Mouse (Mus musculus) CH12.LX (cell line): ENCODE measurements around the gene Gtpbp2. TPM values are rescaled to one million over a fixed set of nuclear protein-coding genes. Genes with fewer than 3 reads are reported as not detected.

Experiments
- DNase-seq: peaks from one replicate; pipeline ENCODE4 v3.0.0-alpha.2; 2013; ENCODE audit errors: extremely low read depth
- H3K27ac ChIP-seq: 2 replicates; pipeline ENCODE4 v1.5.1; 2012; ENCODE audit warnings: low read depth, mild to moderate bottlenecking, control low read depth, moderate library complexity; ENCODE audit not compliant: insufficient read depth
- H3K27me3 ChIP-seq: replicated peaks from 2 replicates; pipeline ENCODE3; 2012; ENCODE audit warnings: inconsistent platforms
- H3K36me3 ChIP-seq, 2 experiments: replicated peaks in 1 of 2; 2 replicates each; pipeline versions ENCODE3 to v1.6.1; 2012; ENCODE audit warnings: inconsistent platforms in 1 of 2, low read length in 1 of 2, mild to moderate bottlenecking in 1 of 2, mixed read lengths in 1 of 2, moderate library complexity in 1 of 2; ENCODE audit not compliant: control insufficient read depth in 1 of 2, insufficient read depth in 1 of 2
- H3K4me1 ChIP-seq, 2 experiments: 2 replicates each; pipeline ENCODE4 v1.6.1; 2012; ENCODE audit warnings: inconsistent platforms in 1 of 2, moderate library complexity in 1 of 2; ENCODE audit not compliant: insufficient read depth in 2 of 2, control insufficient read depth in 1 of 2
- H3K4me2 ChIP-seq: 2 replicates; pipeline ENCODE4 v1.6.1; 2012; ENCODE audit warnings: low read depth, mild to moderate bottlenecking, control low read depth; ENCODE audit not compliant: poor library complexity, insufficient read depth, severe bottlenecking
- H3K4me3 ChIP-seq, 3 experiments: fragments of 150-350 bp in 1 of 3; sonication (generic) in 1 of 3; replicated peaks in 1 of 3; 2 replicates each; pipeline versions ENCODE3 to v1.5.1; 2011 to 2012; ENCODE audit warnings: low read depth in 2 of 3, low read length in 2 of 3, mild to moderate bottlenecking in 2 of 3, moderate library complexity in 2 of 3, control low read depth in 1 of 3, improper control_type of control experiment in 1 of 3, inconsistent platforms in 1 of 3, mixed read lengths in 1 of 3; ENCODE audit not compliant: poor library complexity in 1 of 3
- H3K79me2 ChIP-seq: replicated peaks from 2 replicates; pipeline ENCODE4 v1.6.1; 2012; ENCODE audit warnings: mild to moderate bottlenecking, moderate library complexity; ENCODE audit not compliant: control insufficient read depth, poor library complexity, insufficient read depth, severe bottlenecking; ENCODE audit errors: extremely low read depth
- H3K9ac ChIP-seq: 2 replicates; pipeline ENCODE4 v1.6.1; 2012; ENCODE audit warnings: low read depth, mild to moderate bottlenecking, control low read depth, moderate library complexity; ENCODE audit not compliant: insufficient read depth
- H3K9me3 ChIP-seq: replicated peaks from 2 replicates; pipeline ENCODE3; 2012; ENCODE audit warnings: low read length, inconsistent platforms, mixed read lengths
- BHLHE40 ChIP-seq: IDR thresholded peaks from 2 replicates; pipeline ENCODE4 v1.6.1; 2011; ENCODE audit warnings: mild to moderate bottlenecking, low read depth, low read length, improper control_type of control experiment
- CHD2 ChIP-seq: IDR thresholded peaks from 2 replicates; pipeline ENCODE4 v1.6.1; 2011; ENCODE audit warnings: low read length, improper control_type of control experiment
- CTCF ChIP-seq, 2 experiments: IDR thresholded peaks in 1 of 2; conservative IDR thresholded peaks in 1 of 2; 2 replicates each; pipeline ENCODE4 v1.5.1; 2011 to 2012; ENCODE audit warnings: low read depth in 2 of 2, low read length in 2 of 2, improper control_type of control experiment in 1 of 2, inconsistent platforms in 1 of 2, mild to moderate bottlenecking in 1 of 2, moderate library complexity in 1 of 2
- E2F4 ChIP-seq: IDR thresholded peaks from 2 replicates; pipeline ENCODE4 v1.6.1; 2011; ENCODE audit warnings: low read depth, low read length, improper control_type of control experiment; ENCODE audit not compliant: insufficient replicate concordance
- ELF1 ChIP-seq: IDR thresholded peaks from 2 replicates; pipeline ENCODE4 v1.6.1; 2014; ENCODE audit warnings: low read depth, mild to moderate bottlenecking, inconsistent platforms, low read length, improper control_type of control experiment
- GABPA ChIP-seq: IDR thresholded peaks from 2 replicates; pipeline ENCODE4 v1.6.1; 2012; ENCODE audit warnings: low read depth, low read length, improper control_type of control experiment, inconsistent platforms; ENCODE audit not compliant: insufficient replicate concordance
- HCFC1 ChIP-seq: IDR thresholded peaks from 2 replicates; pipeline ENCODE4 v1.6.1; 2012; ENCODE audit warnings: low read depth, mild to moderate bottlenecking, inconsistent platforms, low read length, improper control_type of control experiment
- IRF4 ChIP-seq: IDR thresholded peaks from 2 replicates; pipeline ENCODE4 v1.6.1; 2014; ENCODE audit warnings: low read depth, mild to moderate bottlenecking, inconsistent platforms, low read length, improper control_type of control experiment
- JUN ChIP-seq: IDR thresholded peaks from 2 replicates; pipeline ENCODE4 v1.6.1; 2011; ENCODE audit warnings: low read depth, mild to moderate bottlenecking, low read length, improper control_type of control experiment, moderate library complexity; ENCODE audit not compliant: insufficient read depth
- JUND ChIP-seq: conservative IDR thresholded peaks from 2 replicates; pipeline ENCODE4 v1.6.1; 2011; ENCODE audit warnings: low read depth, low read length, improper control_type of control experiment
- KAT2A ChIP-seq: IDR thresholded peaks from 2 replicates; pipeline ENCODE4 v1.6.1; 2012; ENCODE audit warnings: low read length, improper control_type of control experiment, inconsistent platforms; ENCODE audit not compliant: insufficient replicate concordance
- MAX ChIP-seq: IDR thresholded peaks from 2 replicates; pipeline ENCODE4 v1.6.1; 2011; ENCODE audit warnings: low read length, improper control_type of control experiment
- MAZ ChIP-seq: IDR thresholded peaks from 2 replicates; pipeline ENCODE4 v1.6.1; 2012; ENCODE audit warnings: low read depth, mild to moderate bottlenecking, inconsistent platforms, low read length, improper control_type of control experiment, moderate library complexity
- MEF2A ChIP-seq: IDR thresholded peaks from 2 replicates; pipeline ENCODE4 v1.6.1; 2014; ENCODE audit warnings: low read depth, mild to moderate bottlenecking, inconsistent platforms, low read length, improper control_type of control experiment, borderline replicate concordance
- MYC ChIP-seq: IDR thresholded peaks from 2 replicates; pipeline ENCODE4 v1.6.1; 2011; ENCODE audit warnings: low read depth, mild to moderate bottlenecking, improper control_type of control experiment, low read length
- NRF1 ChIP-seq: IDR thresholded peaks from 2 replicates; pipeline ENCODE4 v1.6.1; 2014; ENCODE audit warnings: low read depth, mild to moderate bottlenecking, inconsistent platforms, low read length, improper control_type of control experiment, moderate library complexity
- POLR2A ChIP-seq: IDR thresholded peaks from 2 replicates; pipeline ENCODE4 v1.6.1; 2011; ENCODE audit warnings: low read depth, mild to moderate bottlenecking, improper control_type of control experiment, low read length
- RAD21 ChIP-seq: IDR thresholded peaks from 2 replicates; pipeline ENCODE4 v1.6.1; 2011; ENCODE audit warnings: low read depth, mild to moderate bottlenecking, low read length, improper control_type of control experiment, moderate library complexity
- SIN3A ChIP-seq: IDR thresholded peaks from 2 replicates; pipeline ENCODE4 v1.6.1; 2012; ENCODE audit warnings: low read length, improper control_type of control experiment, inconsistent platforms
- SMC3 ChIP-seq: IDR thresholded peaks from 2 replicates; pipeline ENCODE4 v1.6.1; 2011; ENCODE audit warnings: low read depth, low read length, improper control_type of control experiment
- TBP ChIP-seq: conservative IDR thresholded peaks from 2 replicates; pipeline ENCODE4 v1.6.1; 2011; ENCODE audit warnings: low read depth, low read length, improper control_type of control experiment
- UBTF ChIP-seq: IDR thresholded peaks from 2 replicates; pipeline ENCODE4 v1.6.1; 2012; ENCODE audit warnings: low read depth, mild to moderate bottlenecking, inconsistent platforms, low read length, improper control_type of control experiment, moderate library complexity
- USF1 ChIP-seq: IDR thresholded peaks from 2 replicates; pipeline ENCODE4 v1.6.1; 2014; ENCODE audit warnings: low read depth, mild to moderate bottlenecking, inconsistent platforms, low read length, improper control_type of control experiment
- USF2 ChIP-seq: conservative IDR thresholded peaks from 2 replicates; pipeline ENCODE4 v1.6.1; 2011; ENCODE audit warnings: low read depth, low read length, improper control_type of control experiment
- dilution Hi-C: fragments of 300-500 bp; cut with MboI; formaldehyde crosslinking; loops from 2 replicates; pipeline ENCODE4 v1.14.3; 2020; ENCODE audit warnings: low sequenced_read_pairs; ENCODE audit not compliant: extremely low pct_unique_long_range_greater_than_20kb, extremely low pct_ligation_motif_present
- in situ Hi-C: fragments of 300-500 bp; cut with MboI; formaldehyde crosslinking; loops from 3 replicates; pipeline ENCODE4 v1.14.3; 2019; ENCODE audit warnings: low sequenced_read_pairs, low pct_ligation_motif_present, low pct_unique_long_range_greater_than_20kb, mixed read lengths
- polyA plus RNA-seq: library from polyadenylated mRNA; unstranded; fragments of >175 nt; gene quantifications from 2 replicates; pipeline ENCODE4 v1.2.1, GENCODE M21; 2012; ENCODE audit warnings: low read depth; ENCODE audit not compliant: insufficient read length
- total RNA-seq, 2 experiments: library from RNA; depleted of rRNA; stranded (reverse); fragments of 300-350 nt in 1 of 2; fragments of >200 nt in 1 of 2; gene quantifications; 2 replicates each; pipeline ENCODE4 v1.2.3; 2012 to 2014

Gtpbp2 gene
- 40.9 and 104 TPM in 2 replicates for total RNA-seq (2012; rRNA removed)
- total RNA-seq (2014; rRNA removed): 14.9 and 17.4 TPM in 2 replicates
- polyA plus RNA-seq: 20.8 and 23.8 TPM in 2 replicates

GRCm38 (mm10) chr17:46160686-46161085, at the start of gene Gtpbp2:
Gtpbp2 (plus strand) TSS chr17:46161032.
- in situ Hi-C loops: no loop called here
- dilution Hi-C loops: no loop called here
- H3K27ac ChIP-seq: peak within 1 kb of the TSS; percentile 98
- peaks cover 18 to 19% of the 10 kb centered on the region in 2 experiments for H3K36me3 ChIP-seq
- peak; percentile 99 for DNase-seq
- no peaks in the 10 kb centered on the region for H3K9me3 ChIP-seq
- H3K4me2 ChIP-seq: peak within 1 kb of the TSS; percentile 83
- peak within 1 kb of the TSS; percentile 97 for H3K9ac ChIP-seq
- H3K4me3 ChIP-seq: peak within 1 kb of the TSS; percentile 67 to 94 (median 82)
- no peaks in the 10 kb centered on the region for H3K27me3 ChIP-seq
- H3K79me2 ChIP-seq: peaks cover 15% of the 10 kb centered on the region
- TF ChIP-seq SIN3A (peak; percentile 80; the same call in 1 of the 2 replicates), CHD2 (peak; percentile 95), MAX (no peak; the same call in 1 of the 2 replicates), UBTF (no peak), ELF1 (peak; percentile 84), POLR2A (peak; percentile 41), E2F4 (peak; percentile 55; the same call in 1 of the 2 replicates), GABPA (peak; percentile 82; the same call in 1 of the 2 replicates), SMC3 (no peak), JUN (no peak), MEF2A (no peak), JUND (no peak), RAD21 (no peak), USF1 (peak; percentile 51), USF2 (no peak), NRF1 (peak; percentile 55), KAT2A (peak; percentile 99), IRF4 (peak; percentile 44; the same call in 1 of the 2 replicates), BHLHE40 (no peak), TBP (peak; percentile 75), CTCF (conservative IDR thresholded peaks at IDR 0.05 in 1 of 2, IDR thresholded peaks at IDR 0.05 in 1 of 2; ENCODE audit: low read depth in 2 of 2, low read length in 2 of 2) (no peak), MYC (peak; percentile 62; the same call in 1 of the 2 replicates), HCFC1 (peak; percentile 94), MAZ (peak; percentile 91)
- peaks cover 14 to 35% of the 10 kb centered on the region in 2 experiments for H3K4me1 ChIP-seq
